Mouse (Mus musculus): ENCODE measurements around the gene Actrt2. TPM values are rescaled to one million over a fixed set of nuclear protein-coding genes. Genes with fewer than 3 reads are reported as not detected.
A peak's percentile ranks its signal among the peaks of the same experiment; 100 is the strongest.

Actrt2 gene
- polyA plus RNA-seq, 1 experiment from 2014 or later = not detected

GRCm38 (mm10) chr4:154675441-154676000, 7.9 kb upstream of the Actrt2 start:
- Histone ChIP-seq H3K4me2 (no peak overlapping the region), H3K9ac (no peak overlapping the region), H3K4me1 (peaks cover 14% of the 10 kb centered on the region), H3K27ac (no peak overlapping the region), H3K4me3 (replicated peaks) (no peak overlapping the region), H3K36me3 (replicated peaks) (no peaks in the 10 kb centered on the region), H3K9me3 (no peaks in the 10 kb centered on the region), H3K27me3 (peaks cover 53% of the 10 kb centered on the region)
- no peak for ATAC-seq (ENCODE audit: low FRiP score)
- 65% methylated on average over 10 of the region's 10 CpGs for WGBS

GRCm38 (mm10) chr4:154674966-154675365, 7.3 kb upstream of the Actrt2 start:
- Histone ChIP-seq H3K36me3 (replicated peaks) (no peaks in the 10 kb centered on the region), H3K4me2 (peak overlapping the region; percentile 30; the same call in 1 of the 2 replicates), H3K9me3 (no peaks in the 10 kb centered on the region), H3K9ac (no peak overlapping the region), H3K4me1 (peaks cover 14% of the 10 kb centered on the region), H3K27me3 (peaks cover 53% of the 10 kb centered on the region), H3K4me3 (replicated peaks) (0 out of 2 replicates have a peak overlapping the region, but pooled peaks have one; percentile 2), H3K27ac (no peak overlapping the region)
- no peak for ATAC-seq (ENCODE audit: low FRiP score)
- 29% methylated on average over 15 of the region's 15 CpGs for WGBS

DNA sequence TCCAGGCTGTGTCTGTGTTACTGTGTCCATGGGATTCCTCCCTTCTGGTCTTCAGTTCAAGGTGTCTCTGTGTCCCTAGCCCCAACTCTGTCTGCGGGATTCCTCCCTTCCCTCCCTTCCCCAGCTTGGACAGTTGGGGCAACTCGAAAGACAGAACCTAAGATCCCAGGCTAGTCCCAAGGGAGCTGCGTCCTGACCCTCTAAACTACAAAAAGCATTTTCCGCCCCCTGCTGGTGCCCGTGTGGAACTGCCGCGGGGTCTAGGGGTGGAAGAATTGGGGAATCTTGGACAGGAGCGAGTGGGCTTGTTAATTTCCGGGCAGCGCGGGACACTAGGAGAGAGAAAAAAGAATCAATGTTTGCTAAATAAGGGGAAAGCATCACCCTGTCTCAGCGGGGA, 6.9 kb upstream of the Actrt2 start:
- Histone ChIP-seq H3K27ac (no peak overlapping the region), H3K9ac (no peak overlapping the region), H3K36me3 (replicated peaks) (no peaks in the 10 kb centered on the region), H3K4me3 (replicated peaks) (0 out of 2 replicates have a peak overlapping the region, but pooled peaks have one; percentile 2), H3K9me3 (no peaks in the 10 kb centered on the region), H3K27me3 (peaks cover 53% of the 10 kb centered on the region), H3K4me2 (peak overlapping the region; percentile 30; the same call in 1 of the 2 replicates), H3K4me1 (peaks cover 14% of the 10 kb centered on the region)
- peak; percentile 33; the same call in 1 of the 2 replicates for ATAC-seq (ENCODE audit: low FRiP score)
- WGBS = under 1% methylated on average over 12 of the region's 12 CpGs

GRCm38 (mm10) chr4:154673986-154674385, 6.3 kb upstream of the Actrt2 start:
- WGBS = 72% methylated on average over 4 of the region's 4 CpGs
- no peaks in the 10 kb centered on the region for H3K9me3 ChIP-seq
- H3K9ac ChIP-seq = no peak overlapping the region
- H3K27me3 ChIP-seq = peaks cover 48% of the 10 kb centered on the region
- no peak overlapping the region for H3K4me3 ChIP-seq (replicated peaks)
- ATAC-seq (ENCODE audit: low FRiP score) = no peak
- no peaks in the 10 kb centered on the region for H3K36me3 ChIP-seq (replicated peaks)
- H3K4me1 ChIP-seq = peaks cover 14% of the 10 kb centered on the region
- H3K27ac ChIP-seq = no peak overlapping the region
- H3K4me2 ChIP-seq = no peak overlapping the region

GRCm38 (mm10) chr4:154672027-154672426, 4.4 kb upstream of the Actrt2 start:
- 71% methylated on average over 1 of the region's 1 CpGs for WGBS
- H3K4me1 ChIP-seq = peaks cover 14% of the 10 kb centered on the region
- ATAC-seq (ENCODE audit: low FRiP score) = no peak
- H3K9ac ChIP-seq = no peak overlapping the region
- no peak overlapping the region for H3K4me2 ChIP-seq
- no peaks in the 10 kb centered on the region for H3K36me3 ChIP-seq (replicated peaks)
- no peak overlapping the region for H3K27ac ChIP-seq
- no peaks in the 10 kb centered on the region for H3K9me3 ChIP-seq
- no peak overlapping the region for H3K4me3 ChIP-seq (replicated peaks)
- peaks cover 35% of the 10 kb centered on the region for H3K27me3 ChIP-seq

DNA sequence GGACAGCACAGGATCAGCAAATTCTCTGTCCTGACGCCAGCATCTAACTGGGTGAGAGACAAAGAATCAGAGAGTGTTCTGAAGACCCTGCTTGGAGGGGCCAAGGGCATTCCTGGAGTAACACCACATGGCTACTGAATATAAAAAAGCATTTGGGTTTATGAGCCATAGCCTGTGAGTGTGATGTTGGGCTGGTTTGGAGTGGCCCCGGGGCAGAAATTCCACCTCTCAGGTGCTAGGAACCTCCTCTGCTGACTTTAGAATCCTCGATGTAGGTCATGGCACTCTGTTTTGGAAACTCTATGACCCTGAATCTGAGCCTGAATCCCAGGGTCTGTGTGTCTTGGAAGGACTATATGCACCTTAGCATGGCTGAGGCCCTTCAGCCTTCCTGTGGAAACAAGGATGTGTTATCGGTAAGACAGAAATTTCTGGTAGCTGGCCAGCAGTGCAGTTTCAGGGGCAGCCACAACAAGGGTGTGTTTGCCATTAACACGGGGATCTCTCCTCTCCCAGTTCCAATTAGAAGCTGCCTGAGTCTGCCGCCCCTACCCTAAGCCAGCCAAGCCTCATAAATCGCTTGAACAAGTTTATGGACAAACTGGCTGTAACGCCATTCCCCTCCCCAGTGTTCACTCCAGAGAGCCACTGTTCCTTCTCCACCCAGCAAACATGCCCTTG, 3.7 kb upstream of the Actrt2 start:
- 79% methylated on average over 8 of the region's 8 CpGs for WGBS
- H3K4me3 ChIP-seq (replicated peaks) = no peak overlapping the region
- peaks cover 14% of the 10 kb centered on the region for H3K4me1 ChIP-seq
- ATAC-seq (ENCODE audit: low FRiP score) = no peak
- H3K36me3 ChIP-seq (replicated peaks) = no peaks in the 10 kb centered on the region
- no peak overlapping the region for H3K27ac ChIP-seq
- no peaks in the 10 kb centered on the region for H3K9me3 ChIP-seq
- peaks cover 34% of the 10 kb centered on the region for H3K27me3 ChIP-seq
- H3K4me2 ChIP-seq = no peak overlapping the region
- H3K9ac ChIP-seq = no peak overlapping the region

DNA sequence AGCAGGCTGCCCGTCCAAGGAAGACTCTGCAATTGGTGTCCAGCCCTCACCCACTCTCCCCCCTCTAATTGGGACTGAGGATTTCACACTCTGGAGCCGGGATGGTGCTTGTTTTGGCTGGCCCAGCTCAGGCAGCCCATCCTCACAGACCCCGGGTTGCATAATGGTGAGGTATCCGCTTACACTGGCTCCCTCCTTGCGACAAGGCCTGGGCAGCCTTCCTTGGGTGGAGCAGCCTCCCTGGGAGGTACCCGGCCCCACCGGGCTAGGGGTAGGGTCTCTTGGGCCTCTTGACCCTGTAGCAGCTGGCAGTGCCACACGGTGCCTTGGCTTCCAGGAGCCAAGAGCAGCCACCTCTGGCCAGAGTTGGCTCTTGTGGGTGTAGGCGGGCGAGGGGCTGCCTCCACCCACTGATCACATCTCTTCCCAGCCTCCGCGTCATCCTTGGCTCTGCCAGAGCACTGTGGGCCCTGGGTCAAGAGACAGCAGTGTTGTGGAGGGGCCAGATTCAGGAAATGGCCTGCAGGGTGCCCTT, 4.9 kb downstream of the Actrt2 start:
- Histone ChIP-seq H3K4me3 (replicated peaks) (no peak overlapping the region), H3K27me3 (peaks cover 8% of the 10 kb centered on the region), H3K27ac (no peak overlapping the region), H3K4me1 (no peaks in the 10 kb centered on the region), H3K4me2 (no peak overlapping the region), H3K9me3 (no peaks in the 10 kb centered on the region), H3K9ac (no peak overlapping the region), H3K36me3 (replicated peaks) (no peaks in the 10 kb centered on the region)
- 65% methylated on average over 12 of the region's 12 CpGs for WGBS
- no peak for ATAC-seq (ENCODE audit: low FRiP score)

DNA sequence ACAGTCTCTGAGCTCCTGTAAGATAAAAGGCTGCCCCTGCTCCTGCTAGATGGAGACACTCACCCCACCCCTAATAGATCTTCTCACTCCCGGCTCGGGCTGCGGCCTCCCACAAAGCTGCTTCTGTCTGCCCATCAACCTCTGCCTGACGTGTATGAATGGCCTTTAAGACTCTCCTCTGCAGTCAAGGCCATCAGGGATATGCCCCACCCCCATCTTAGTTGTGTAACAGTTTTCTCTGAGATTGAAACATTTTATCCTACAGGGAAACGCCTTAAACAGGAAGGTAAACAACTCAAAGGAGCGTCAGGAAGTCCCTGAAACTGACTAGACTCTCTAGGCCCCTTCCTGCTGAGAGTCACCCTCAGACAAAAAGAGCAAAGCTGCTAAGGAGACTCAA, 6.4 kb downstream of the Actrt2 start:
- H3K4me1 ChIP-seq = no peaks in the 10 kb centered on the region
- no peak overlapping the region for H3K4me3 ChIP-seq (replicated peaks)
- 42% methylated on average over 6 of the region's 6 CpGs for WGBS
- H3K4me2 ChIP-seq = no peak overlapping the region
- no peak overlapping the region for H3K9ac ChIP-seq
- no peak overlapping the region for H3K27ac ChIP-seq
- H3K36me3 ChIP-seq (replicated peaks) = no peaks in the 10 kb centered on the region
- H3K9me3 ChIP-seq = no peaks in the 10 kb centered on the region
- ATAC-seq (ENCODE audit: low FRiP score) = no peak
- peaks cover 8% of the 10 kb centered on the region for H3K27me3 ChIP-seq

DNA sequence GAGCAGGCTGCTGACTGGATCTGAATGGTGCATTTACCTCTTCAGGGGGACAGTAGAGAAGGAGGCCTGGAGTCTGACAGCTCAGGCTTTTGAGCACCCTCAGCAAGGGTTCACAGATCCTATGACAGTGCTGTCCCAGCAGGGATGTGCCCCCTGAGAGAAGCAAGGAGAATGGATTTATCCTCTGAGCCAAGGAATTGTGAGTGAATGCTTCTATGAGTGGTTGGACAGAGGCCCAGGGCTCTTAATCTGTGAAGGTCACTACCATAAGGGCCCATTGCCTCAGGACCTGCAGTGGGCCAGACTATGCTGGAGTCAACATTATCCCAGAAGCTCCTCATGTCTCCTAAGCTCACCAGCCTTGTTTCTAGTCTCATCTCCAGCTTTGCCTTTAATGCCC, 7.6 kb downstream of the Actrt2 start:
- H3K27ac ChIP-seq = no peak overlapping the region
- H3K9ac ChIP-seq = no peak overlapping the region
- no peak overlapping the region for H3K4me3 ChIP-seq (replicated peaks)
- no peaks in the 10 kb centered on the region for H3K36me3 ChIP-seq (replicated peaks)
- peaks cover 8% of the 10 kb centered on the region for H3K27me3 ChIP-seq
- H3K9me3 ChIP-seq = no peaks in the 10 kb centered on the region
- no peak for ATAC-seq (ENCODE audit: low FRiP score)
- no peak overlapping the region for H3K4me2 ChIP-seq
- no peaks in the 10 kb centered on the region for H3K4me1 ChIP-seq

- 79% methylated on average over 15 of the region's 15 CpGs for WGBS
- no peaks in the 10 kb centered on the region for H3K9me3 ChIP-seq
- H3K4me2 ChIP-seq = no peak overlapping the region
- H3K27ac ChIP-seq = no peak overlapping the region
- no peak overlapping the region for H3K4me3 ChIP-seq (replicated peaks)
- H3K9ac ChIP-seq = no peak overlapping the region
- H3K4me1 ChIP-seq = peaks cover 6% of the 10 kb centered on the region
- no peak for ATAC-seq (ENCODE audit: low FRiP score)
- H3K27me3 ChIP-seq = peaks cover 12% of the 10 kb centered on the region; the same call in 1 of the 2 replicates
- H3K36me3 ChIP-seq (replicated peaks) = no peaks in the 10 kb centered on the region
Observed at GRCm38 (mm10) chr4:154655134-154655910, 12.3 kb downstream of the Actrt2 start.

DNA sequence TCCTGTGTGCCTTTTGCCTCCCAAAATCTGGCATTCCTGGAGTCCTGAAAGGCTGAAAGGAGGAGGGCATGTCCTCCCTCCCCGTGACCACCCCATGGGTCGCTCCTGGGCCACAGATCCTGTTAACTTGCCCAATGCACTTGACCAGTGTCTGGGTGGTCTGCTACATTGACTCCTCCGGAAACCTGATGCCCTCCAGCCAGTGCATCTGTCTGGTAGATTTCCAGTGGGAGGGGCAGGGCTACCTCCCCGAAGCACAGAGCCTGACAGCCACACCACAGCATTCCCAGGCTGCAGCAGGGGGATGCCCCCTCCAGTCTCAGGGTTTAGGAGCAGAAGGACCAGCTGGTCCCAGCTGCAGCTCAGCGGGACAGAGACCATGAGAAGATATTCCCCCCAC, 15.2 kb downstream of the Actrt2 start:
- Histone ChIP-seq H3K27ac (no peak overlapping the region), H3K4me2 (no peak overlapping the region), H3K27me3 (peaks cover 26% of the 10 kb centered on the region), H3K9me3 (no peaks in the 10 kb centered on the region), H3K9ac (no peak overlapping the region), H3K36me3 (replicated peaks) (no peaks in the 10 kb centered on the region), H3K4me3 (replicated peaks) (no peak overlapping the region), H3K4me1 (peaks cover 6% of the 10 kb centered on the region)
- 17% methylated on average over 5 of the region's 5 CpGs for WGBS
- no peak for ATAC-seq (ENCODE audit: low FRiP score)

DNA sequence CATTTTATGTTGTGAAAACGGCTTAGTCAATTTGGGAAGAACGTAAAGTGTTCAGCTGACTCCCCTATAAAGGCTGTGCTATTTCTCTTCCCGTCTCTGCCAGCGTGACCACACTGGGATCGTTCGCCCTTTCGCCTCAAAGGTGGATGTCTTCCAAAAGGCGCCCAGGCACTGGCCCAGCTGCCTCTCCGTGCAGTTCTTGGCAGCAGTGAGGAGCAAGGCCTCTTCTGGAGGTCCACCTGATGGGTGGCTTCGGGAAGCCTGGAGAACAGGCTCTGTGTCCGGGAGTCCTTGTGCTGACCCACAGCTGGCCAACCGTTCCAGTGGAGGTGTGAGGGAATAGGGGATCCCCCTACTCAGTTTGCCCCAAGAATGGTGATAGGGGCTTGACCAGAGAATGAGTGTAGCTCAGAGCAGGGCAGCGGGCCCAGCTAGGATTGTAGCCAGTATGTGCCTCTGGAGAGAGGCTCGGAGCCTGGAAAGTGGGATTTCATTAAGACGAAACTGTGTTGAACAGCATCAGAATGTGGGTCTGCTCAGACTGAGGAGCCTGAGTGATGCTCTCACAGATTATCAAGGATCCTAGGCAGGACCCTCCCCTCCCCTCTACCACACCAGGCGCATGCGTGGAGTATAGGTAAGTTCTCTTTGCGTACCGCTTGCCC, 18.5 kb downstream of the Actrt2 start:
- Histone ChIP-seq H3K9me3 (0 out of 2 replicates have a peak, but pooled peaks cover 10% of the 10 kb centered on the region), H3K27me3 (peaks cover 33% of the 10 kb centered on the region), H3K27ac (no peak overlapping the region), H3K36me3 (replicated peaks) (no peaks in the 10 kb centered on the region; the same call in 1 of the 2 replicates), H3K4me2 (no peak overlapping the region), H3K9ac (no peak overlapping the region), H3K4me3 (replicated peaks) (no peak overlapping the region), H3K4me1 (peaks cover 6% of the 10 kb centered on the region)
- ATAC-seq (ENCODE audit: low FRiP score) = no peak
- 85% methylated on average over 19 of the region's 19 CpGs for WGBS

Measured in forebrain, embryonic 12.5 days (tissue).